Mouse (Mus musculus): ENCODE results near the gene St6galnac4.

- TF ChIP-seq CTCF (IDR thresholded peaks at IDR 0.05; ENCODE audit: borderline replicate concordance, extremely low read depth, insufficient read depth, insufficient read length): no peak
- no peak for TF ChIP-seq POLR2A (IDR thresholded peaks at IDR 0.05; ENCODE audit: borderline replicate concordance, extremely low read depth, insufficient read depth, insufficient read length, poor library complexity, severe bottlenecking)
Measured at GRCm38 (mm10) chr2:32618051-32618450, 31.2 kb downstream of the St6galnac4 start.
